Mouse (Mus musculus): ENCODE data around the gene Aig1.

Aig1 gene

GRCm38 (mm10) chr10:13849205-13849604 lies 19.6 kb downstream of the Aig1 start:
- DNase-seq (ENCODE audit: low spot score in 2 of 2), result no peak

GRCm38 (mm10) chr10:13844864-13845263 lies 23.9 kb downstream of the Aig1 start:
- DNase-seq (ENCODE audit: low spot score in 2 of 2), result no peak

DNA sequence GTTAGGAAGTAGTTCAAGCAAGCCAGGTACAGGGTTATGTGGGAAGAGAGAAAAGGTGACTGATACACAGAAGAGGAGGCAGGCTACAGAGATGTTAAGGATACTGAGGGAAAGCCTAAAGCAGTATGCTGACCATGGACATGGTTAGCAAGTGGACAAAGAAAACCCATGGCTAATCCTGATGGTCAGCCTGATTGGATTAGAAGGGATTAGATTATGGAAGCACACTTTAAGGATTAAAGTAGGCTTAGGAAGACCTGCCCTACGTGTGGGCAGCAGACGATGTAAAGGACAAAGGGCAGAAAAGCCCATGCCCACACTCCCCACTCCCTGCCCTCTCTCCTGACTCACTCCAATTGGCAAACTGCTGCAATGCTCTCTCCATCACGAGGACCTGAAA lies 25.0 kb downstream of the Aig1 start:
- DNase-seq (ENCODE audit: low spot score in 2 of 2), result no peak

GRCm38 (mm10) chr10:13842855-13843254 lies 25.9 kb downstream of the Aig1 start:
- DNase-seq (ENCODE audit: low spot score in 2 of 2), result no peak

GRCm38 (mm10) chr10:13838511-13839126 lies 30.2 kb downstream of the Aig1 start:
- DNase-seq (ENCODE audit: low spot score in 2 of 2), result no peak

DNA sequence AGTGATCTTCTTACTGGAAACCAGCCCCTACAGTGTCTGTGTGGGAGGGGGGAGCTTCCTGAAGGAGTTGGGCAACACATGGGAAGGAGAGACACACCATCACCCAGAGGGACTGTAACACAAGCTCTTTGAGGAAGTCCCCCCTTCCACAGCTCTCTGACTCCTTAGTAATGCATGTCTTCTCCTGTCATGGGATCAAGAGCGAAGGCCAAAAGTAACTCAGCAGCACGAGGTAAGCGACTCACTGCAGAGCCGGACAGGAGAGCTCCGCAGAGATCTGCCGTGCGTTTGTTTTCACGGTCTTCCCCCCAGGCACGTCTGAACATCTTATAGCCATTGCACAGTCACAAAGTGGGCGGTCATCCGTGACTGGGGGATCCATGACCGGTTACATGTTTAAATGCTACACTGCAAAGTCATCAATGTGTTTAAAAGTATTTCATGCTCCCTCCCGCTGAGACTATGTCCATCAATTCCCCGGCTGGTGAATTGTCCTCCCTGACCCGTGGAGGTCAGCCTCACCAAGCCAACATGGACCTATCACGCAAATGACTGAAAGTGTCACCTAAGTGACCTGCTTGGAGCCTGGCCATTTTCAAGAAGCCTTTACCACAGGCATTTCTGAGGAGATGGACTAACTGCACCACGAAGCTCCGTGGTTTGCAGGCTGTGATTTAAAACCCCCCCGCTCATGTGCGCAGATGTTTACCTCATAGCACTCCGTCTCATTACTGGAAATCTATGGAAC lies 30.9 kb downstream of the Aig1 start:
- no peak for DNase-seq (ENCODE audit: low spot score in 2 of 2)

DNA sequence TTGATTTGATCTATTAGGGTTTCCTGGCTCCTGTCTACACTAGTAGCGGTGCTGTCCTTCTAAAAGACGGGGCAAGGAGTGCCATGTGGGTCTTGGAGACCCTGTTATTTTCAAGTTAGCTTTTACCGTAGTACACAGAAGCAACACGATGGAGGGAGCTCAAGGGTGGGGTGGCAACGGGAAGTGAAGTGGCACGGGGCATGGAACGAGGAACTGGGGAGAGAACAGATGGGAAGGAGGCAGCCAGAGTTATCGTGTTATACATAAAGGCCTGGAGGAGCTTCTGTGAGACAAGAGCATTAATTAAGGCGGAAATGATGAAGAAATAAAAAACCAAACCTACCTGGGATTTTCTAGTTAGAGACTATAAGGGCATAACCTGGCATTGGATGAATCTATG lies 31.8 kb downstream of the Aig1 start:
- no peak for DNase-seq (ENCODE audit: low spot score in 2 of 2)

DNA sequence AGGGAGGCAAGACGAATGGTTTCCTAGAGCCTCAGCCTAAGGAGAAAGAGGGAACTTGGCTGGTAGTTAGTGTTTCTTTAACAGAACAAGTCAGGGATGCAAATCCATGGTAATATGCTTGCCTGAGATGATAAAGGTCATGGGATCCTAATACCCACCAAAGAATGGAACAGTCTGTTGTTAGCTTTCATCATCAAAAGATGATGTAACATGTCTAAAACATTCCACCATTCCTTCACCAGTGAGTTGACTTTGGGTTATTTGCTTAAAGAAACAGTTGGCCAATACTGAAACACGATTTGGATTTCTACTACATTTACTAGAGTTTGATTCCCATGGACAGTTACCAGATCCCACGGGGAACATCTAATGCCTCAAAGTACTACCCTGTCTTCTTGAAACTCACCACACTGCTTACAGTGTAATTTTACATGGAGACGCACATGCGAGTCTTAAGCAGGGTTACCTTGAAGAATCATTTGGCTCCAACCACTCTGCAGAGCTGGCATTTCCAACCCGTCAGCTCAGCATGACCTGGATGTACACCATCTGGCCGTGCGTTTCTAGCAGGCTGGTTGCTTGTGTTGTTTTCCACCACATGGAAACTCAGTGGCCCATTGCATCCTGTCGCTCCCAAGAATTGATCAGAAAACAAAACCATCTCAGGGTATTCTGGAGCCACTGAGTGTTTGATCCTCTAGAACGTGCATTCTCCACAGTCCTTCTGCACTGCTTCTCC lies 32.9 kb downstream of the Aig1 start:
- DNase-seq (ENCODE audit: low spot score in 2 of 2), result no peak

GRCm38 (mm10) chr10:13834056-13834455 lies 34.7 kb downstream of the Aig1 start:
- no peak for DNase-seq (ENCODE audit: low spot score in 2 of 2)

GRCm38 (mm10) chr10:13833066-13833566 lies 35.7 kb downstream of the Aig1 start:
- no peak for DNase-seq (ENCODE audit: low spot score in 2 of 2)

DNA sequence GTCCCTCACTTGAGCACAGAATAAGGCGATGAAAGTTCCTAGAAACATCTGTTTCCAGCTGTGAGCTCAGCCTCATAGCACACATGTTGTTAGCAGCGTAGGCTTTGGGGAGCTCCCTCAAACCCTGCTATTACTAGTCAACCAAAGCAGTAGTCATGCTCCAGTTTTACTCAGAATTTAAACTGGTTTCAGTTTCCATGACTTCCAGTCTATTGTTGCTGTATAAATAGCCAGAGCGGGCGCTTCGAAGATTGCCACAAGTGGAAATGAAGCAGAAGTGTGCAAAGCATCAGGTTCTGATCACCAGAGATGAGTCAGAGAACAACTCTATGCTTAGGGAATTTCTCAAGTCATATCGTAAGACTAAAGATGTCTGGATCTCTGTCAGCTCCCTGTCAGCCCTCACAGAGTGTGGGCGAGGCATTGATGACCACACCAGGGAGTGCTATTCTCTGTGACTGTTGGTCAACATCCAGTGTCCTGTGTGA lies 36.2 kb downstream of the Aig1 start:
- DNase-seq (ENCODE audit: low spot score in 2 of 2), result no peak

GRCm38 (mm10) chr10:13827150-13827549 lies 41.6 kb downstream of the Aig1 start:
- DNase-seq (ENCODE audit: low spot score in 2 of 2), result no peak

- no peak for DNase-seq (ENCODE audit: low spot score in 2 of 2)
These were observed 55.2 kb downstream of the Aig1 start for GRCm38 (mm10) chr10:13813591-13813990.

DNA sequence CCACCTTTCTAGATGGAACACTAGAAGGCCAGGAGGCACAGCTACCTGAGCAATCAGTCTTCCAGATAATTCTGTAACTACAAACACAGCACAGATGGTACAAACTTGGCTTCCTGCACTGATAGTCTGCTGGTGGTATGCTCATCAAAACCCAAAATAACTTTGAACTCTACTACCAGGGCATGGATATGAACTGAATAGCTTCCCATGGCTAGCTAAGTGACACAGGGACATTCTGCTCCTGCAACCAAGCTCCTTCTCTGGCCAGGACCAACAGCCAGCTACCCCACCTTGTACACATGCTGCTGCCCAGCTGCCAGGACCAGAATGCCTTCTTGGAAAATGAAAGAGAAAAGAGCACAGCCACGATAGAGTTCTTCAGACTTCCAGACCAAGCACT lies 60.5 kb downstream of the Aig1 start:
- DNase-seq (ENCODE audit: low spot score in 2 of 2), result no peak

GRCm38 (mm10) chr10:13806806-13807205 lies 62.0 kb downstream of the Aig1 start:
- no peak for DNase-seq (ENCODE audit: low spot score in 2 of 2)

DNA sequence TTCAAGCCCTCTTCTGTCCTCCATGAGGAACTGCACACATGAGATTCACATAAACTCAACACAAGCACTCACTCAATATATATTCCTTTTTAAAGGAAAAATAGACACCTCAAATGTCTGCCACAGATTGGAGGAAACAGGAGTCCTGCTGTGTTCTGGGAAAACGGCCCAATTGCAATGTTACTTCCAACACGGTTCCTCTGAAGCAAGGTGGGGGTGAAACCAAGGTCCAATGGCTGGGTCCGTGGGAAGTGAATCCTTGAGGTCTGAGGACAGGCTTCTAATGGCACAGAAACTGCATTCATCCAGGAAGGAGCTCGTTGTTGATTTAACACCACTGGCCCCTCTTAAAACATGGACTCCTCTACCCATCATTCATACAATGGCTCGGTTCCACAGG lies 67.5 kb downstream of the Aig1 start:
- no peak for DNase-seq (ENCODE audit: low spot score in 2 of 2)

DNA sequence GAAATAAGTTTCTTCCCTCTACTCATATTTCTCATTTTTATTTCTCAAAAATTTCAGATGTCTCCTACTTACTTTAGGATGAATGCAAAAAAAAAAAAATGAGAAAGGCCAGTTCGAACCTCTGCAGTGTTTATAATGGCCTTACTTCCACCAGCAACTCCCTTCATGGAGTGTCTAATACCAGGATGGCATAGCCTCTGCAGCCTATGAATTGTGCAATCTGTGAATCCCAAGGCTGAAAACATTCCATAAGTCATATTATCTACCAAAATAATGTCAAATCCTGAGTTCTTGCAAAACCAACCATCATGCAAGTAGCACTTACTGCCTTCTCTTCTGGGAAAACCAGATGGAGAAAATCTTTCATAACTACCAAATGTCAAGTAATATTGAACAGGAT lies 75.3 kb downstream of the Aig1 start:
- DNase-seq (ENCODE audit: low spot score in 2 of 2), result no peak

DNA sequence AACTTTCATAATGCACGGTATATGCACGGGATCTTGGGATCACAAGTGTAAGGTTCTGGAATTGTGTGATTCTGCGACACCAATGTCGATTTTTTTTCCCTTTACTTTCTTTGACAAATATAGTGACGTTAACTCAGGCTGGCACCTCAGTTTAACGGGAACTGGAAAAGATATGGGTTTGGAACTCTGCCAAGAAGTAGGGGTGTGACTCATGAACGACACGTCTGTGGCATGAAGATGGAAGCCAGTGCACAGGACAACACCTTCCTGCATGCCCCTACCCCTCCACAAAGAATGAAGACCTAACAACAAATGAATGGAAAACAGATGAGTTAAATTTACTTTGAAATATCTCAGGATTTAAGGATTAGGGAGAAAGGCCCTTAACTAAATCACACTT lies 76.0 kb downstream of the Aig1 start:
- no peak for DNase-seq (ENCODE audit: low spot score in 2 of 2)

DNA sequence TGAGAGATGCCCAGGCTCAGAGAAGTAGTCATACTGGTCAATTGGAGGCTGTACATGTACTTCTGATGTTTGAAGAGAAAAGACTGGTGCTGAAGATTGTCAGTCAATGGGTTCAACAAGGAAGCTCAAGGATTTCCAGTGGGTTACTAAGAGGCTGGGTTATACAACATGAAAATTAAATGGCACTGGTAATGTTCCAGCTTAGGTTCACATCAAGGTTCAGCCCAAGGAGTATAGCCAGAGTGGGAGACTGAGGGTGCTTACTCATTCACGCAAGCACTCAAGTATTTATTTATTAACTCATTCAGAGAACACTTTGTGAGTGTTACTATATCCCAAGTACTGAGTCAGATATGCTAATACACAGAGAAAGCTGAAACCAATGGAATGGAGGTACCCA lies 79.2 kb downstream of the Aig1 start:
- DNase-seq (ENCODE audit: low spot score in 2 of 2), result no peak

DNA sequence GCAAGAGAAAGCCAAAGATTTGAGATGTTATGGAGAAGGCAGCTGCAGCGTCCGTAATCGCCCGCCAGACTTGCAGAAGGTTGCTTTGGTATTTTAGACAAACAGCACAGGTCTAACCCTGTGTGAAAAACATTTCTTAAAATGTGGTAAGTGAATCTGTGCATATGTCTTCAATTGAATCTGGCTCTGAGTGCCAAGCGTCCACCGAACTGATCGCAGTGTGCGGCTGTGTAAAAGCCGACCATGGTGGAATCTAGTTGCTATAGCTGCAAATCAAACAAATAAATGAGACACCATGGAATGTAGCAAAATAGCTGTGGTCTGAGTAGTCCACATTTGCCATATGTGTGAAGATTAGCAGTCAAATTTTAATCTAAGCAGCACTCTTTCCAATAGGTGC lies 80.7 kb downstream of the Aig1 start:
- DNase-seq (ENCODE audit: low spot score in 2 of 2), result no peak

GRCm38 (mm10) chr10:13782774-13783173 lies 86.0 kb downstream of the Aig1 start:
- DNase-seq (ENCODE audit: low spot score in 2 of 2), result no peak

DNA sequence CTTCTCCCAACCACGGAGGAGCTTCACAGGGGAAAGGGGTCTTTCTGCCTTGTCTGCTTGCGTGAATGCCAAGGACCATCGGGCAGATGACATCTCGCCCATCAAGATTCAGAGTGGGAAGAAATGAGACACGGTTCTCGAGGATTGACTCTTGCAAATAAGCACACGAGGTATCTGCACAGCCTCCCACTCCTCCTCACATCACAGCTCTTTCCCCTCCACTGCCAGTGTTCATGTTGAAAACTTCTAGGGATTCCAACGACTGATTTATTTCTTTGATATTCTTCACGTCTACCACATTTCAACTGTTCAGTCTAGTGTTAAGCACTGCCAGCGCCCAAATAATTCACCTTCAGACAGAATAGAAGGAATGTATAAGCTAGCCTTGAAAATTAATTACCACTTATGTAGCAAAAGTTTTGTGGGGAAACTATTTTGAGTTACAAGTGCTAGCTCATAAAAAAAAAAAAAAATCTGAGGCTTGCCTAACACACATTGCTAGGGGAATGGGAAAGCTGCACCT lies 86.5 kb downstream of the Aig1 start:
- DNase-seq (ENCODE audit: low spot score in 2 of 2), result no peak
